Mouse (Mus musculus): ENCODE data around the gene Cacnb1. TPM values are rescaled to one million over a fixed set of nuclear protein-coding genes. Genes with fewer than 3 reads are reported as not detected.

Gene Cacnb1
- total and polyA plus RNA-seq, 3 experiments: 0.36 to 0.55 TPM; not detected in 1

GRCm38 (mm10) chr11:97988530-97989096, 34.2 kb downstream of the Cacnb1 start (continued):
- TF ChIP-seq SMC3 (IDR thresholded peaks at IDR 0.05; ENCODE audit: low read depth, low read length) (no peak), ELF1 (IDR thresholded peaks at IDR 0.05; ENCODE audit: low read depth, low read length) (peak; percentile 99), BHLHE40 (IDR thresholded peaks at IDR 0.05; ENCODE audit: low read depth, low read length) (0 out of 2 replicates have a peak, but pooled peaks have one; percentile 26), TBP (conservative IDR thresholded peaks at IDR 0.05; ENCODE audit: low read depth, low read length) (peak; percentile 100), ZMIZ1 (IDR thresholded peaks at IDR 0.05; ENCODE audit: low read depth, low read length) (0 out of 2 replicates have a peak, but pooled peaks have one; percentile 10)

DNA sequence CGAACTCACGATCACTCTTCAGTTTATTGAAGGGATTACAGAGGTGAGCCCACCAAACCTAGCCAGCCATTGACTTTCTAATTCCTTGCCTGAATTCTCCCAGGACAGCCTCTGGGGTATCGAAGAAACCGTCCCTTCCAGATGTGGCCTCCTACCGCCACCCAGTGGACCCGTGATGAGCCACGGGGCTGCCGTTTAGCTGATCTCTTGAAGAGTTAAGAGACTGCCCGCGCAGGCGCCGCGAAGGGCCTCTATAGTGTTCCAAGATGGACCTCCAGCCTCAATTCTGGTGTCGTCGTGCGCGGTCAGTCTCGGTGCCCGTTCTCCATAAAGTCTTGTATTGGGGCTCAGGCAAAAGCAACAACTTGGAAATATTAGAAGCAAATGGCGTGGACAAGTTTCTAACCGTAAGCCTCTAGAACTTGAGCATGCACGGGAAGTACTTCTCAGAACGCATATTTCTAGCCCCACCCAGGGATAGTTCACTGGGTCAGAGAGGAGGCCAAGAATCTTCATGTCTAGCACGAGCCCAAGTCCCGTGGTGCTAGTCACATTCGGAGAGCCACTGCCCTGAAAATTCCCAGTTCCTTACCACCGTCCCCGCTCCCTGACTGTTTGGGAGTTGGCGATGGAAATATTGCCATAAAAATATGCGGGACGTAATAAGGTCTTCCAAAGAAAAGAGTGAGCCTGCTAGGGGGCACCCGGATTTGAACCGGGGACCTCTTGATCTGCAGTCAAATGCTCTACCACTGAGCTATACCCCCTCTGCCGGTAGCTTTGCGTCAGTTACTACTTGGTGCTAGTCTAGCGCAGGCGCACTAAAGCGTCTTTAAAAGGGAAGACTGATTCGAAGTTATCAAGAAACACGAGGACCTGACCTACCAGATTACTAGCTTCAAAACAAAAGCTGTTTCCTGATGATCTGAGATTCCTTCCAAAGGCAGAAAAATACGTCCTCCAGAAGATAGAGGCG, 35.0 kb downstream of the Cacnb1 start:
- peak overlapping the region; percentile 76 for H3K9ac ChIP-seq (ENCODE audit: insufficient read depth, low read depth)
- peak overlapping the region; percentile 53; the same call in 1 of the 2 replicates for H3K4me2 ChIP-seq (ENCODE audit: insufficient read depth, low read depth, poor library complexity, severe bottlenecking)
- H3K36me3 ChIP-seq (replicated peaks in 1 of 2; ENCODE audit: control insufficient read depth in 1 of 2, insufficient read depth in 1 of 2, low read length in 1 of 2): peaks cover 4 to 27% of the 10 kb centered on the region in 2 experiments
- H3K4me1 ChIP-seq (ENCODE audit: control insufficient read depth in 1 of 2, insufficient read depth in 2 of 2): peaks cover 0 to 45% of the 10 kb centered on the region in 2 experiments; a peak in 2 of 4 replicates
- peak overlapping the region; percentile 67 to 84 (median 74) for H3K4me3 ChIP-seq (replicated peaks in 1 of 3; ENCODE audit: low read depth in 2 of 3, low read length in 2 of 3, poor library complexity in 1 of 3)
- DNase-seq (ENCODE audit: extremely low read depth): peak; percentile 98
- H3K27me3 ChIP-seq (replicated peaks): no peaks in the 10 kb centered on the region
- in situ Hi-C loops (cut with MboI; ENCODE audit: low pct_ligation_motif_present, low pct_unique_long_range_greater_than_20kb, low sequenced_read_pairs): loop anchor here (5.0 kb wide), 2 partner anchors 91 to 191 kb away; partner anchors contain the start of gene Lasp1
- dilution Hi-C loops (cut with MboI; ENCODE audit: extremely low pct_ligation_motif_present, extremely low pct_unique_long_range_greater_than_20kb, low sequenced_read_pairs): no loop called here
- H3K27ac ChIP-seq (ENCODE audit: insufficient read depth, low read depth): peak overlapping the region; percentile 73
- H3K79me2 ChIP-seq (replicated peaks; ENCODE audit: control insufficient read depth, extremely low read depth, insufficient read depth, poor library complexity, severe bottlenecking): no peaks in the 10 kb centered on the region
- H3K9me3 ChIP-seq (replicated peaks; ENCODE audit: low read length): no peaks in the 10 kb centered on the region
- TF ChIP-seq NELFE (IDR thresholded peaks at IDR 0.05; ENCODE audit: low read depth, low read length) (peak; percentile 83), BHLHE40 (IDR thresholded peaks at IDR 0.05; ENCODE audit: low read depth, low read length) (peak; percentile 48), CTCF (conservative IDR thresholded peaks at IDR 0.05 in 1 of 2, IDR thresholded peaks at IDR 0.05 in 1 of 2; ENCODE audit: low read depth in 2 of 2, low read length in 2 of 2) (peak; percentile 50 to 99), USF2 (conservative IDR thresholded peaks at IDR 0.05; ENCODE audit: low read depth, low read length) (no peak), GABPA (IDR thresholded peaks at IDR 0.05; ENCODE audit: insufficient replicate concordance, low read depth, low read length) (no peak), MEF2A (IDR thresholded peaks at IDR 0.05; ENCODE audit: borderline replicate concordance, low read depth, low read length) (peak; percentile 55; the same call in 1 of the 2 replicates), UBTF (IDR thresholded peaks at IDR 0.05; ENCODE audit: low read depth, low read length) (peak; percentile 55; the same call in 1 of the 2 replicates), E2F4 (IDR thresholded peaks at IDR 0.05; ENCODE audit: insufficient replicate concordance, low read depth, low read length) (peak; percentile 78; the same call in 1 of the 2 replicates), ZMIZ1 (IDR thresholded peaks at IDR 0.05; ENCODE audit: low read depth, low read length) (peak; percentile 66; the same call in 1 of the 2 replicates), KAT2A (IDR thresholded peaks at IDR 0.05; ENCODE audit: insufficient replicate concordance, low read length) (peak; percentile 86; the same call in 1 of the 2 replicates), ELF1 (IDR thresholded peaks at IDR 0.05; ENCODE audit: low read depth, low read length) (peak; percentile 98), NRF1 (IDR thresholded peaks at IDR 0.05; ENCODE audit: low read depth, low read length) (peak; percentile 95), MAX (IDR thresholded peaks at IDR 0.05; ENCODE audit: low read length) (peak; percentile 70; the same call in 1 of the 2 replicates), HCFC1 (IDR thresholded peaks at IDR 0.05; ENCODE audit: low read depth, low read length) (peak; percentile 42; the same call in 1 of the 2 replicates), MXI1 (IDR thresholded peaks at IDR 0.05; ENCODE audit: low read depth, low read length) (peak; percentile 69), PAX5 (IDR thresholded peaks at IDR 0.05; ENCODE audit: low read length) (no peak), SMC3 (IDR thresholded peaks at IDR 0.05; ENCODE audit: low read depth, low read length) (peak; percentile 100), JUN (IDR thresholded peaks at IDR 0.05; ENCODE audit: insufficient read depth, low read depth, low read length) (no peak), CHD2 (IDR thresholded peaks at IDR 0.05; ENCODE audit: low read length) (no peak), CHD1 (IDR thresholded peaks at IDR 0.05; ENCODE audit: low read depth, low read length) (peak; percentile 56), MAFK (IDR thresholded peaks at IDR 0.05; ENCODE audit: insufficient replicate concordance, low read length) (peak; percentile 96), TBP (conservative IDR thresholded peaks at IDR 0.05; ENCODE audit: low read depth, low read length) (peak; percentile 100), IRF4 (IDR thresholded peaks at IDR 0.05; ENCODE audit: low read depth, low read length) (peak; percentile 65), RCOR1 (conservative IDR thresholded peaks at IDR 0.05; ENCODE audit: low read depth, low read length) (no peak), MAZ (IDR thresholded peaks at IDR 0.05; ENCODE audit: low read depth, low read length) (peak; percentile 55; the same call in 1 of the 2 replicates), ZKSCAN1 (IDR thresholded peaks at IDR 0.05; ENCODE audit: borderline replicate concordance, low read depth, low read length) (no peak), JUND (conservative IDR thresholded peaks at IDR 0.05; ENCODE audit: low read depth, low read length) (no peak; the same call in none of the 2 replicates), POLR2A (IDR thresholded peaks at IDR 0.05; ENCODE audit: low read depth, low read length) (peak; percentile 66; the same call in 1 of the 2 replicates), ZNF384 (IDR thresholded peaks at IDR 0.05; ENCODE audit: low read depth, low read length) (peak; percentile 29; the same call in 1 of the 2 replicates), USF1 (IDR thresholded peaks at IDR 0.05; ENCODE audit: low read depth, low read length) (no peak), SIN3A (IDR thresholded peaks at IDR 0.05; ENCODE audit: low read length) (peak; percentile 86), MYC (IDR thresholded peaks at IDR 0.05; ENCODE audit: low read depth, low read length) (peak; percentile 78)
